Mouse (Mus musculus) neutrophil, adult 5-6 weeks (primary cell): Measurements from ENCODE around the gene Srrm3. TPM values are rescaled to one million over a fixed set of nuclear protein-coding genes. Genes with fewer than 3 reads are reported as not detected.

ENCODE experiments used
- ATAC-seq: fragments of 151-379, 151-347 bp; 2 replicates; pipeline ENCODE4 v1.8.0; 2017; ENCODE audit warnings: mild to moderate bottlenecking, moderate TSS enrichment; ENCODE audit not compliant: insufficient number of reproducible peaks, poor library complexity, low FRiP score, severe bottlenecking; ENCODE audit errors: extremely low read depth
- total RNA-seq: library from RNA; stranded (forward); fragments of 200-1000 nt; gene quantifications from 2 replicates; pipeline ENCODE4 v1.2.3, GENCODE M21; 2017

Srrm3 gene
- total RNA-seq, 1 experiment from 2014 or later, result not detected

GRCm38 (mm10) chr5:135866662-135867061 lies 60.0 kb downstream of the Srrm3 start:
- no peak for ATAC-seq

DNA sequence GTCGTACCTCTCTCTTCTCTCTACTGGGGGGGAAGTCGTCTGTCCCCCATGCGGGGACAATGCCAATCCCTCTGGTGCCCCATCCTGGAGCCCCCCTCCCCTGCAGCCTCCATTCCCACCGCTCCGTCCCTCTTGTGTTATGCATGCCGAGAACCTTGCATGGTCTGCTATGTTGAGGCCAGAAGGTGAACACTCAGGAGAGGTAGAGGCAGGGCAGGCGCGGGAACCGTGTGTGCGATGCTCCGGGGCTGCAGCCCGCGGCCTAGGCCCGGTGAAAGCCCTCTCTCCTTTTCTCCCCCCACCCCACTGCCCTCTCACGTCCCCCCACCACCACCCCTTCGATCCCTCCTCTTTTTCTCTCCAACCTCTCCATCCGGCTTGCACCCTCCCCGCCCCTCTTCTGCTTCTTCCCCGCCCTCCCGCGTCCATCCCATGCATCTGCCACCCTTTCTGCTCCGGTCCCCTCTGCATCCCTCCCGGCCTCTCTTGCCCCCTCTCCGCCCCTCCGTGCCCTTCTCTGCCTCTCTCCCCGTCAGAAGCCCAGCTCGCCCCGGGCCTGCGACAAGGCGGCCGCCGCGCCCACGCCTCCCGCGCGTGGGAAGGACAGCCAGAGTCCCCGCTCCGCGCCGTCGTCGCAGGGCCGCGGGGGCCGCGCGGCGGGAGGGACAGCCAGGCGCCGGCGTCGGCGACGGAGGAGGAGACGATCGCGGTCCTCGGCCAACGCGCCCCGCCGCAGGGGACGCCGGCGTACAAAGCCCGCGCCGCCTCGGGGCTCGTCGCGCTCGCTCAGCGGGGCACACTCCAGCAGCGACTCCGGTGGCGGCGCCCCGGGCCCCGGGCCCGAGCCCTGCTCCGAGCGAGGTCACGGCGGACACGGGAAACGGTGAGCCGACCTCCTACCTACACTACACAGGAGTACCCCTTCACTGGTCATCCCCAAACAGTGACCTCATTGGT lies 61.2 kb downstream of the Srrm3 start:
- ATAC-seq, result no peak

- ATAC-seq, result no peak
These were observed 62.0 kb downstream of the Srrm3 start for GRCm38 (mm10) chr5:135868653-135869052.

DNA sequence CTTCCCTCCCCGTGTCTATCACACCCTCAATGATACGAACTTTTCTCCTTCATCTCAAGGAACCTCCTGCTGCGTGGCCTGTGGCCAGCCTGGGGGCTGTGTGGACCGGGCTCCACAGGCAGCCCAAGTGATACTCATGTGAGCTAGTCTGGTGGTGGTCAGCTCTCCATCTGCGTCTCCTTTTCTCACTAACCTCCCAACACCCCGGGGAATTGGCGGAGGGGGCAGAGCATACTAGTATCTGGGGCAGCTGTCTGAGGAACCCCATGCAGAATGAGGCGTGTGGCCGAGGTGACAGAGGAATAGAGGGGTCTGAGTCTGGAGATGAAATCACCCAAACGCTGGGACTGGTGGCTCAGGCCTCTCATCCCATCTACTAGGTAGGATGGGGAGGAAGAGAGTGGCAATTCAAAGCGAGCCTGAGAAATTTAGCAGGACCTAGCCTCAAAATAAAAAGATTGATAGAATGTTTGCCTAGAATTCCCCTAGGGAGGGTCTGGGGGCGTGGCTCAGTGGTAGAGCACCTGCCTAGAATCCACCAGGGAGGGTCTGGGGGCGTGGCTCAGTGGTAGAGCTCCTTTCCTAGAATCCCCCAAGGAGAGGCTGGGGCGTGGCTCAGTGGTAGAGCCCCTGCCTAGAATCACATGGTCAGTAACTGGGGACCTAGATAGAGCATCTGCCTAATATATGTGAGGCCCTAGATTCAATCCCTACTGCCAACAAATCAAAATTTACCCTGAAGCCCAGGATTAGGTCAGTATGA lies 63.2 kb downstream of the Srrm3 start:
- ATAC-seq, result no peak

GRCm38 (mm10) chr5:135870505-135870904 lies 63.8 kb downstream of the Srrm3 start:
- no peak for ATAC-seq

- no peak for ATAC-seq
These were observed 66.3 kb downstream of the Srrm3 start for GRCm38 (mm10) chr5:135872996-135873395.

GRCm38 (mm10) chr5:135873753-135874152 lies 67.1 kb downstream of the Srrm3 start:
- no peak for ATAC-seq

DNA sequence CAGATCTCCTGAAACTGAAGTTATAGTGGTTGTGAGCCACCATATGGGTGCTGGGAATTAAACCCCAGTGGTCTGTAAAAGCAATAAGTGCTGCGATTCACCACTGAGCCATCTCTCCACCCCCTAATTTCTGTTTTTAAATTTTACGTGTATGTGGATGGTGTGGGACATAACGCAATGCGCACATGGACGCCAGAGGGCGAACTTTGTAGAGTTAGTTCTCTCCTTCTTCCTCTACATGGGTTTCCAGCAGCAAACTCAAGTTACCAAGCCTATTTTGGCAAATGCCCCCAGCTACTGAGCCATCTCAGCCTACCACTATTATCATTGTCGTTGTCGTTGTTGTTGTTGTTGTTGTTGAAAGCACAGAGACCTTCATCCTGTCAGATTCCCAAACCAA lies 70.5 kb downstream of the Srrm3 start:
- no peak for ATAC-seq

- no peak for ATAC-seq
These were observed 71.1 kb downstream of the Srrm3 start for GRCm38 (mm10) chr5:135877831-135878231.

- no peak for ATAC-seq
These were observed 72.9 kb downstream of the Srrm3 start for GRCm38 (mm10) chr5:135879449-135880158.

GRCm38 (mm10) chr5:135884641-135885040 lies 78.0 kb downstream of the Srrm3 start:
- ATAC-seq, result no peak

GRCm38 (mm10) chr5:135887675-135888102 lies 81.0 kb downstream of the Srrm3 start, which contains the start of gene Hspb1:
Gene Hspb1, plus strand, starts transcription at chr5:135887919.
- no peak for ATAC-seq

- ATAC-seq, result no peak
These were observed 81.9 kb downstream of the Srrm3 start for GRCm38 (mm10) chr5:135888405-135889215.

GRCm38 (mm10) chr5:135890323-135890722 lies 83.6 kb downstream of the Srrm3 start:
- no peak for ATAC-seq

- no peak for ATAC-seq
These were observed 84.2 kb downstream of the Srrm3 start for GRCm38 (mm10) chr5:135890920-135891319.

GRCm38 (mm10) chr5:135892589-135893351 lies 86.1 kb downstream of the Srrm3 start:
- no peak for ATAC-seq

DNA sequence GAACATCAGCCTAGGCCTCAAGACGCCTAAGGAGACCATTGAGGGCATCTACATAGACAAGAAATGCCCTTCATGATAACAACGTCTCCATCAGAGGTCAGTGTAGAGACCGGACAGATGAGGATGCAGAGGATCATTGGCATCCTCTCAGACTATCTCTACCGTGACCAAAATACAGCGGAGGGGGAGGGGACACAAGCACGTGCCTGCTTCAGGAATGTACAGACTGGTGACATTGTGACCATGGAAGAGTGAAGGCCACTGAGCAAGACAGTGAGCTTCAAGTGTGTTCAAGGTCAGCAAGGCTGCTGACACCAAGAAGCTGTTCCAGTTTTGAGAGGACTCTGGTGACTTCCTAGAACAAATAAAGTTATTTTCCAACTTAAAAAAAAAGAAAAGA lies 88.3 kb downstream of the Srrm3 start:
- ATAC-seq, result no peak

DNA sequence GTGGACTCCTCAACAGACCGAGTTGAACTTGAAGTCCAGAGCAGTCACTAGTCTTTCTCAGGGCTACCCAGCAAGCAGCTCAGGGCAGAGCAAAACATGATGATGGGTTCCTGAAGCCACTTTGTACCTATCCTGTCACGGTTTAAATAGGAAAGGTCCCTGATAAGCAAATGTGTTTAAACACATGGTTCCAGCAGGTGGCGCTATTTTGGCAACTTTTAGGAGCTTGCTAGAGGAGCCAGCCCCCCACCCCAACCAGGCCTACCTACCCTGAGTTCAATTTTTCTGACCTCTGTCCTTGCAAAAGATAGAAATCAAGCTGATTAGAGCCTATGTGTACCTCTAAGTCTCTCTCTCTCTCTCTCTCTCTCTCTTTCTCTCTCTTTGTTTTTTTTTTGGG lies 91.3 kb downstream of the Srrm3 start:
- ATAC-seq, result no peak
